Mouse (Mus musculus) small intestine, adult 2 months (tissue): Measurements from ENCODE around the gene Hoxb4.

Experiments used
- CTCF ChIP-seq: fragments of 200-500 bp; IDR thresholded peaks from 2 replicates; pipeline ENCODE4 v1.5.1; 2012; ENCODE audit warnings: low read depth, mild to moderate bottlenecking, control low read depth, inconsistent platforms, low read length, moderate library complexity, mixed read lengths; ENCODE audit not compliant: insufficient replicate concordance, insufficient read length; ENCODE audit errors: extremely low read depth
- POLR2A ChIP-seq: fragments of 200-500 bp; IDR thresholded peaks from 2 replicates; pipeline ENCODE4 v1.6.1; 2012; ENCODE audit warnings: low read depth, mild to moderate bottlenecking, control low read depth, inconsistent platforms, low read length, moderate library complexity

DNA sequence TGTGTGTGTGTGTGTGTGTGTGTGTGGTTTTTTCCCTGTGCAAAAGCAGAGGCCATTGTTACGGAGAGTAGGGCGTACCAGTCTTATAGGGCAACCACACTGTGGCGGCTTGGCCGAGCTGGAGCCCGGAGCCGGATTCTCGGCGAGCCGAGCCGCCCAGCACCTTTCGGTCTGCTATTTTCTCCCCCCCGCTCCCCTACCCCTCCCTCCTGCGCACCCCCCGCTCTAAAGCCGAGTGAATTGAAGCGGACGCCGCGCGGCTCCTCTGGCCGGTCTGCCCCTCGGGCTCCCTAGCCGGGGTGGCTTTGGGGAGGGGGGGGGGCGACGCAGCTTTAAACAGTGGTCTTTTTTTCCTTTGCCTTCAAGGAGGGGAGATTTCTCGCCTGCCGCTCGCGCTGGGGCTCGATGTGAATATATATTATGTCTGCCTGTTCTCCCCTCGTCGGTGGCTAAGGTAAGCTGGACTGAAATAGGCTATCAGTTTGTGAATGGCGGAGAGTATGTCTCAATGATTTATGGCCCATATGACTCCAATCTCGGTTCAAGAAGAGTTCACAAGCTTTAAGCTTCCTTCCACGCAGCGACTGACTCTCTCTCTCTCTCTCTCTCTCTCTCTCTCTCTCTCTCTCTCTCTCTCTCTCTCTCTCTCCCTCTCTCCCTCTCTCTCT is 22.8 kb downstream of the Hoxb4 start:
- no peak for TF ChIP-seq POLR2A
- TF ChIP-seq CTCF = no peak
